Mouse (Mus musculus): ENCODE measurements around the gene Numa1.
"Not testable (repeated sequence)": the region's sequence is repeated elsewhere in the genome, so short reads cannot be mapped to it uniquely, and the experiment has no call there.

The Numa1 gene

GRCm38 (mm10) chr7:101936996-101937395 is 3.1 kb downstream of the Numa1 start:
- DNase-seq (ENCODE audit: extremely low spot score), result no peak

DNA sequence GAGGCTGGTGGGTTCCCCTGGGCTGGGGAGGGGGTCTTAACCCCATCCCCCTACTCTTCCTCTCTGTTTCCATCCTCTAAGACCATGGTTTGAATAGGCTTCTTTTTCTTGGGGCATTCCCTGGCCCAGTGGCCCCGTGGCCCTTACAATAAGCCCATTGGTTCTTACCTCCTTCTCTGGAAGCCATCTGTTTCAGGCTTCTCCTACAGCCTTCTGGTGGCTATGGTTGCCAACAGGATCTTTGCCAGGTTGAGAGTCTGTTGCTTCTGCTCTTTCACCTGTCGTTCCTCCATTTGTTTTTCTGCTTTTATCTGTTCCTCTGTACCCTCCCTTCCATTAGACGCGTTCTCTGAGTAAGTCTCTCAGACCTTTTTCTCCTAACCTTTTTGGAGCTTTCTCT is 3.7 kb downstream of the Numa1 start:
- no peak for DNase-seq (ENCODE audit: extremely low spot score)

GRCm38 (mm10) chr7:101938348-101938747 is 4.4 kb downstream of the Numa1 start:
- DNase-seq (ENCODE audit: extremely low spot score), result no peak

DNA sequence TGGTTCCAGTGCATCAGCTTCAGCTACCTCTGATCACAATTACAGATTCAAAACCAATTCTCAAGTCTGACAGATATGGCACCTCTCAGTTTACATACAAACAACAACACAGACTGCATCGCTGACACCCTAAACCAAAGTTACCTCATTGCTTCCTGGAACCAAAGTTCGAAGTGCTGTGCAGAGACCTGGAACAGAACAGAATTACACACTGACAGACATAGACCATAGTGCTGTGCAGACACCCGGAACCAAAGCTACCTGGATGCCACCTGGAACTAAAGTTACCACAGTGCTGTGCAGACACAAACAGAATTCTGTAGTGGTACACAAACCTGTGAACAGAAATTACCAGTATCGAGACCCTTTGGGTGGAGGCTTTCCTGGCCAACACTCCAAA is 5.8 kb downstream of the Numa1 start:
- DNase-seq (ENCODE audit: extremely low spot score), result no peak

GRCm38 (mm10) chr7:101949008-101949407 is 15.1 kb downstream of the Numa1 start:
- DNase-seq (ENCODE audit: extremely low spot score), result not testable (repeated sequence)

DNA sequence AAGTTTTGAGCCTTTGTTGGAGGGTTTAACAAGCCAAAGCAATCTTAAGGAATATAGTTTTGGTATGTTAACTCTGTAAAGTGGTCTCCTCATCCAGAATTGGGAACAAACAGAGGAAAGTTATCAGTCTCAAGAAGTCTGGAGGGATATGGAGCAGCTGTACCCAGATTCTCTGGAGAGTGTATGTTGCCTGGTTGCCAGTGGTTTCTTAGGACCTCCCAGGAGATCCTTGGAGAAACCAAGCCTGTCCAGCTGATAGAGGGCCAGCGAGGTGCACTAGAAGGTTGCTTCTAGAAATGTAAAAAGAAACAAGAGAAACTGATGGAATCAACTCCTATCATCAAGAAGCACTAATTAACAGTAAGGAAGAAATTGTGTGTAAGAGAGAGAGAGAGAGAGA is 17.7 kb downstream of the Numa1 start:
- no peak for DNase-seq (ENCODE audit: extremely low spot score)

DNA sequence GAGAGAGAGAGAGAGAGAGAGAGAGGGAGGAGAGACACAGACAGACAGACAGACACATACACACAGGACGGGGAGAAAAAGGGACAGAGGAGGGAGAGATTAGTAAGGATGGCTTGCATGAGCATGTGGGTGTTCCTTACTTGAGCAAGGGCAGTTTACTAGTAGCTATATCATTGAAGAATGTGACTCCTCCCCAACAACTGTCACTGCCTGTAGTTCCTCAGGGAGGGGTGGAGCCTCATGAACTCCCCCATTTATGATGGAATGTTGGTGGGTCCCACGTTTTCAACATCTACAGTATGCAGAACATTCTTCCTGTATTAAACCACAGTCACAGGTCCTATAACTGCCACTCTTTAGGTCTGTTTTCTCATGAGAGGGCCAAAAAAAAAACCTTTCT is 18.2 kb downstream of the Numa1 start:
- no peak for DNase-seq (ENCODE audit: extremely low spot score)

DNA sequence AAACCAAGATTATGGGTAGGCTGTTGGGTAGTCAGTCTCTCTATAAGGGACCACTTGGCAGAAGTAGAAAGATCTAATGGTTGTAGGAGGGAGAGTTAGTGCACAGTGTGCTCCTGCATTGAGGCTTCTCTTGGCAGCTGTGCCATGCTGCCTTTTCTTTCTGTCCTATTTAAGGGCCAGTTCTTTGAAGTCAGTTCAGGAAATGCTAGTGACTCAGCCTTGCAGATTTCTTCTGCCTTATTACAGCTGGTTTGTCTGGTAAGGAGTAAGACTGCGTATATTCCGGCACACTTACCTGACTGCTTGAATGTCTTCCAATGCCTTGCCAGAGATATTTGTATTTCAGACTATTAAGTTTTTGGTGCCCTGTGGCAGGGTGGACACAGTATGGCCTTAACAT is 20.3 kb downstream of the Numa1 start:
- DNase-seq (ENCODE audit: extremely low spot score), result no peak

- no peak for DNase-seq (ENCODE audit: extremely low spot score)
Measured at GRCm38 (mm10) chr7:101955276-101955675, 21.4 kb downstream of the Numa1 start.

DNA sequence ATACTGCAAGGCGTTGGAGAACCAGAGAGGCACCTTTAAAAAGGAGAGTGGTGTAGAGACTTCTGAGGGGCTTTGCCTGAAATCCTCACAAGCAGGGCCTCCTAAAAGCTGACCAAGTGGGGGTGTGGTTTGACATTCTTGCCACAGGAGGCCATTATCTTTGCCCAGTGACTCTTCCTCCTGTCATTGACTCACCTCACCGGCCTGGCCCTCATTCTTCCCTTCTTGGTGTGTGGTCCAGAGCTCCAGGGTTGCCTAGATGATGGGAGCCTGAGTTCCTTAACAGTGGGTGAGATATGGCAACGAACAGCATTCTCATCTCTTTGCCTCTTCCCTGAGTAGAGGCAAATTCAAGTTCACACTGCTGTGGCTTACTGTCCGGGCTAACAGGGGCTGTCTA is 22.0 kb downstream of the Numa1 start:
- no peak for DNase-seq (ENCODE audit: extremely low spot score)

- DNase-seq (ENCODE audit: extremely low spot score), result no peak
Measured at GRCm38 (mm10) chr7:101956481-101956880, 22.6 kb downstream of the Numa1 start.

- DNase-seq (ENCODE audit: extremely low spot score), result no peak
Measured at GRCm38 (mm10) chr7:101956911-101957310, 23.0 kb downstream of the Numa1 start.

DNA sequence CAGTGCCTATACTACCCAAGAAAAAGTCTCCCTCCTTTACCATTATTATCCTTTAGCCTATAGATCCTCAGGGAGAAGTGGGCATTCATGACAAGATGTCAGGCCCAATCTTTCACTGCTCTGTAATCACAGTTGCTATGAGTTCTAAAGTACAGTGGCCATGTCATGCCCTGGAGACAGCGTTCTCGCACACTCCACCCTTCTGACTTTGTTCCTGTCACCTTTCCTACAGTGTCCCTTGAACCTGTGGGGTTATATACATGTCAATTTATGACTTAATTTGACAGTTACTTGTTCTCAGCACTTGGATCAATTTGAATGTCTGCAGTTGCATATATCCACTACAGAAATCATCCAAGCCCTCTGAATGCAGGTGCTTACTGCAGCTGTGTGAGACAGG is 28.9 kb downstream of the Numa1 start:
- DNase-seq (ENCODE audit: extremely low spot score), result no peak

DNA sequence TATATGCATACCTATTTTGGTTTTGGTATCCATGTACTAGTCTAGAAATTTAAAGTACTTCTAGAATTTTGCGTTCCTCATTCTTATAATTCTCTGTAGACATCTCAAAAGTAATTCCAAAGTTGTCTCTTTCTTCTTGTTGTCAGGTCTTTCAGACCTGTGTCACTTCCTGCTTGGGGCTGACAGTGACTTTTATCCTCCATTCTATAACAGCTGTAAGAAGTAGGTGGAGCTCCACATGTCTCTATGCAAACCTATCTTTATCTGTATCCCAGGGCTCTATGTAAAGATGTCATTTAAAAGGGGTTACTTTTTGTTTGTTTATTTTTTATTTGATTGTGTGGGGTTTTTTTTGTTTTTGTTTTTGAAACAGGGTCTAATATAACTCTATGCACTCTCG is 29.7 kb downstream of the Numa1 start:
- DNase-seq (ENCODE audit: extremely low spot score), result no peak

DNA sequence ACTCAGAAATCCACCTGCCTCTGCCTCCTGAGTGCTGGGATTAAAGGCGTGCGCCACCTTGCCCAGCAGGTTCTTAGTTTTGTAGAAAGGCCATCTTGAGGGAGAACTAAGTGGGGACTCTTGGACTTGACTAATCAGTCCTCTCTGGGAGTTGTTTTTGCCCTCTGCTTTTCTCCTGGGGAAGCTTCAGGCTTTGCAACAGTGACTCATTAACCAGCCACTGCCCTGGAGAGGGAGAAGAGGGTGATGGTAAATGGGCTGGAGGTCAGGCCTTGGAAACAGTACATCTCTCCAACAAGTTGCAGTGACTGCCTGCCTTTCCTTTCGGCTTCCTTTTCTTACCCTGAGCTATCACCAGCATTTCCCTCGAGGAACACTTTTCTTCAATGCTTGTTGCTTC is 30.6 kb downstream of the Numa1 start:
- no peak for DNase-seq (ENCODE audit: extremely low spot score)

- no peak for DNase-seq (ENCODE audit: extremely low spot score)
Measured at GRCm38 (mm10) chr7:101965606-101966005, 31.7 kb downstream of the Numa1 start.

- DNase-seq (ENCODE audit: extremely low spot score), result no peak
Measured at GRCm38 (mm10) chr7:101967256-101967655, 33.3 kb downstream of the Numa1 start.

GRCm38 (mm10) chr7:101968751-101969150 is 34.8 kb downstream of the Numa1 start:
- no peak for DNase-seq (ENCODE audit: extremely low spot score)

DNA sequence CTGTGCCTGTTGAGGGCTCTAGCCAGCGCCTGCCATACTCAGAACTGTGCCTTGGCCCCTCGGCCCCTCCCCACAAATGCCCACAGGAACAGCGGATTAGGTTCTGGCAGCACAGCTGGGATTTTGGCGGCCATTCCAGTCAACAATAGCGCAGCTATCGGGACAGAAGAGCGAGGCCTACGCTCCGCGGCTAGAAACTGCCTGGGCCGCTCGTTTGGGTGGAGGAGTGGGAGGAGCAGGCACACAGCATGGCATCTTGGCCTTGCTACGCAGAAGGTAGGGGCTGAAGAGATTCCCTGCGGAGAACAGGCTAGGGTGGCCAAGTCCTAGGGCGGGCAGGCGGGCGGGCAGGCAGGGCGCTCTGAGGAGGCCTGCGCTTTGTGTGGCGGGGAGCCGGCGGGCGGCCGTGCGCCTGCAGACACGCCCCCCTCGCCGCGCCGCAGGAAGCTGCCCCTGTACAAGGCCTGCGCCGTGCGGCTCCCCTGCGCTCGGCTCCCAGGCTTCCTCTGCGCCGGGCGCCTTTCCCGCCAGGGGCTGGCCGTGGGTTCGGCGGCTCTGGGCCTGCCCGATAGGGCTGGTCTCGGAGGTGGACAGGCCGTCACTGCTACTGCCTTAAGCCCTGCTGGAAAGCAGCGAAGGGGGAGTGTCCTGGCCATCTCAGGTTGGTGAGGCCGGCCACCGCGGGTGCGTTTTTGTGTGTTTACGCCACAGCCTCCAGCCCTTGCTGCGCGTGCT is 36.0 kb downstream of the Numa1 start:
- DNase-seq (ENCODE audit: extremely low spot score), result peak; percentile 87

DNA sequence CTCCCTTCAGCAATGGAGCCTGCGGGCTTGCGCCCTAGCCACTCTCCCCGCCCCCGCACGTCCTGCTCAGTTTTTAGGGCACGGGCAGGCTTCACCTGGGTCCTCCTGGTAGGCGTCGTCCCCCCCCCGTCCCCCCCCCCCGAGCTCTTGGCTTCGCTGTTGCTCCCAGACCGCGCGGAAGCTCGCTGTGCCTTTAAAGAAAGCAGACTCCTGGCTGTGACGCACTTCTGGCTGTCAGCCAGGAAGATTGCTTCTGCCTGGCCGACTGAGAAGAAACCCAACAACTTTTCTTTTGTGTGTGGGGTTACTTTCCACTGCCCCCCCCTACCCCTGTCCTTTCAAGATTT is 36.5 kb downstream of the Numa1 start:
- no peak for DNase-seq (ENCODE audit: extremely low spot score)

GRCm38 (mm10) chr7:101970821-101971461 is 37.0 kb downstream of the Numa1 start:
- DNase-seq (ENCODE audit: extremely low spot score), result peak; percentile 74

DNA sequence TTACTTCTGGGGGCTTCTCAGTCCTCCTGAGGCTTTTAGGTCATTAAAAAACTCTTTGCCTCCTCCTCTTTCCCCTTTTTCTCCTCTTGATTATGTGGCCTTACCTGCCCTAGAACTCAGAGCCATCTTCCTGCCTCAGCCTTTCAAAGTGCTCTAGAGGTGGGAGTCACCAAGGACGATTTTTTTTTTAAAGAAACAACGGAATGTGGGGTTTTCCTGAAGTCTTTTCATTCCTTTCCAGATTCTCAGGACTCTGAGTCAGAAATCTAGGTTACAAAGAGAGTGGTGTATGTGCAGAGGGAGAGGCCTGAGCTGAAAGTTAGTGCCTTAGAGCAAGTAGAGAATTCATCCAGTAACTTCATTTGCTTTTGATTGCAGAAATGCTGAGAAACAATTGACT is 37.8 kb downstream of the Numa1 start:
- no peak for DNase-seq (ENCODE audit: extremely low spot score)

DNA sequence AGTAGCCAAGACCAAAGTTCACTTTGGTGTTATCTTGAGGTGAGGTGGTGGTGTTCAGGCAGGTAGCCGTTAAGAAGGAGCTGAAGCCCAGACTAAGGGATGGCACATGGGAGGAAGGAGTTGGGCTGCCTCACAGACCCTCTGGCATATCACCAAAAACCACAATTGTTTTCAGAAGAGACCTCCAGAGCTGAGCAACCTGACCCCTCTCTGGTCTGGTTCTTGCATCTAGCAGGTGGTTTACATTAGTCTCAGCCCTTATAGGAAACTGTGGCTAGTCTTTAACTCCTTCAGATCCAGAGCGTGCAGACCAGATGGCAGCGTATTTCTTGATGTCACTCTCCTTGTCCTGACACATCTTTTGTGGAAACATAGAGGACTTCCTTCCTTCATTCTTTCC is 39.8 kb downstream of the Numa1 start:
- peak; percentile 25 for DNase-seq (ENCODE audit: extremely low spot score)

DNA sequence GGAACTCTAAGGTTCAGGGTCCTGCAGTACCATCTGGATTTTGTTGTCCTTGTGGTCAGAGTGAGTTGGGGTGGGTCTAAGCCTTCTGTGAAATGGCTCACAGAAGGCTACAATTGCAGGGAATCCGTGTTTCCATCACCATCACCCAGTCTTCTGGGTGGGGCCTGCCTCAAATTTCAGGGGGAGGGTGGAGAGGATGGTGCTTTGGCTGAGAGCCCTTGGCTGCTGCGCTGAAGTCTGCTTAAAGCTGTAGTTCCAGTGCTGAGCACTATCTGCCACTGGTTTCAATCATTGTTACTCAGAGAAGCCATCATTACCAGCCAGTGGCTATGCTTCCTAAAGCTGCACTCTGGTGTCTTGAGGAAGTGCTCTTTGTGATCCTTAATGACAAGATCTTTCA is 40.6 kb downstream of the Numa1 start:
- DNase-seq (ENCODE audit: extremely low spot score), result no peak
